Mouse (Mus musculus) limb, embryonic 13.5 days (tissue): ENCODE data around the gene Stard10. TPM values are rescaled to one million over a fixed set of nuclear protein-coding genes. Genes with fewer than 3 reads are reported as not detected.

ENCODE experiments used
- ATAC-seq: fragments of 200-750 bp; cut with Nextera tagmentation; 2 replicates; pipeline ENCODE4 v1.8.0; 2017; ENCODE audit warnings: low read depth, moderate number of reproducible peaks, moderate TSS enrichment; ENCODE audit not compliant: low FRiP score
- H3K27ac ChIP-seq: fragments of 300-500 bp; sonication (generic); 2 replicates; pipeline ENCODE4 v1.5.1; 2015; ENCODE audit warnings: inconsistent platforms, mild to moderate bottlenecking, moderate library complexity
- H3K27me3 ChIP-seq: fragments of 300-500 bp; sonication (generic); 2 replicates; pipeline ENCODE4 v1.6.1; 2015; ENCODE audit warnings: mild to moderate bottlenecking, inconsistent platforms
- H3K36me3 ChIP-seq: fragments of 300-500 bp; sonication (generic); 2 replicates; pipeline ENCODE4 v1.6.1; 2015; ENCODE audit warnings: inconsistent platforms, mild to moderate bottlenecking, moderate library complexity
- H3K4me1 ChIP-seq: fragments of 300-500 bp; sonication (generic); 2 replicates; pipeline ENCODE4 v1.6.1; 2015; ENCODE audit warnings: inconsistent platforms
- H3K4me2 ChIP-seq: fragments of 300-500 bp; sonication (generic); replicated peaks from 2 replicates; pipeline ENCODE4 v1.6.1; 2015; ENCODE audit warnings: inconsistent platforms, mild to moderate bottlenecking, moderate library complexity
- H3K4me3 ChIP-seq: fragments of 300-500 bp; sonication (generic); 2 replicates; pipeline ENCODE4 v1.5.1; 2015; ENCODE audit warnings: moderate library complexity, mild to moderate bottlenecking, inconsistent platforms
- H3K9ac ChIP-seq: fragments of 300-500 bp; sonication (generic); 2 replicates; pipeline ENCODE4 v1.6.1; 2015; ENCODE audit warnings: mild to moderate bottlenecking, inconsistent platforms
- H3K9me3 ChIP-seq: fragments of 300-500 bp; sonication (generic); 2 replicates; pipeline ENCODE4 v1.6.1; 2016; ENCODE audit warnings: inconsistent platforms
- WGBS: fragments of 180-500 bp; shearing (Covaris S2); methylation state at CpG from one replicate; pipeline ENCODE4 v1.1.7; 2015; 5-methylcytosine and 5-hydroxymethylcytosine counted together
- polyA plus RNA-seq: library from polyadenylated mRNA; unstranded; fragments of >200 nt; fragmentation: Nextera tagmentation; extraction: Ambion mirVana; gene quantifications from 2 replicates; pipeline ENCODE4 v1.2.1, GENCODE M21; 2015

Stard10 gene
- polyA plus RNA-seq, 1 experiment from 2014 or later: 22.3 TPM

DNA sequence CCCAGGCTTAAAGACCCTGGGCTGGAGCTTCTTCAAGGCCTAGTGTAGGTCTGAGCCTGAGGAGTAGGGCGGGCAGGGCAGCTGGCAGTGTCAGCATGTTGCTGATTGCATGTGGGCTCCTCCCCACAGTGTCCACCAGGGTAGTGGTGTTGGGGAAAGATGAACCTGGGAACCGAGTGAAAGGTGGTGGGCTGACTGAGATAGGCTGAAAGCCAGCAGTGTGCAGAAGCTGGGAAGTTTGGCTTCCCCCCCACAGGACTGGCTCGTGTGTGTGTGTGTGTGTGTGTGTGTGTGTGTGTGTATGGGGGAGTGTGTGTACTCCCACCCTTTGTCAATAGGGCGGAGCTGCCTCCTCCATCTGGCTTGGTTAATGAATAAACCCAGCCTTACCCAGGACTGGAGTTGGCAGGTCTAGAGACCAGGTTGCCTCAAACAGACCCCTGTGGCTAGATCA is 6.3 kb downstream of the Stard10 start:
- H3K27me3 ChIP-seq: peaks cover 28% of the 10 kb centered on the region
- H3K9me3 ChIP-seq: no peaks in the 10 kb centered on the region
- 62% methylated on average over 4 of the region's 4 CpGs for WGBS
- peaks cover 8% of the 10 kb centered on the region; the same call in 1 of the 2 replicates for H3K36me3 ChIP-seq
- H3K9ac ChIP-seq: no peak overlapping the region
- H3K27ac ChIP-seq: no peak overlapping the region
- no peak overlapping the region for H3K4me3 ChIP-seq
- peak overlapping the region; percentile 97 for H3K4me2 ChIP-seq
- peaks cover 35% of the 10 kb centered on the region for H3K4me1 ChIP-seq
- ATAC-seq: no peak

- peaks cover 8% of the 10 kb centered on the region; the same call in 1 of the 2 replicates for H3K36me3 ChIP-seq
- no peak for ATAC-seq
- H3K4me3 ChIP-seq: no peak overlapping the region
- H3K9me3 ChIP-seq: no peaks in the 10 kb centered on the region
- H3K9ac ChIP-seq: no peak overlapping the region
- H3K27me3 ChIP-seq: peaks cover 21% of the 10 kb centered on the region
- 57% methylated on average over 6 of the region's 6 CpGs for WGBS
- H3K4me1 ChIP-seq: peaks cover 44% of the 10 kb centered on the region
- H3K4me2 ChIP-seq: no peak overlapping the region
- H3K27ac ChIP-seq: no peak overlapping the region
Measured at GRCm38 (mm10) chr7:101324142-101324962, 7.5 kb downstream of the Stard10 start.

- H3K36me3 ChIP-seq: peaks cover 8% of the 10 kb centered on the region; the same call in 1 of the 2 replicates
- 82% methylated on average over 5 of the region's 5 CpGs for WGBS
- H3K9me3 ChIP-seq: no peaks in the 10 kb centered on the region
- no peak overlapping the region for H3K4me2 ChIP-seq
- peaks cover 53% of the 10 kb centered on the region for H3K4me1 ChIP-seq
- ATAC-seq: no peak
- H3K4me3 ChIP-seq: no peak overlapping the region
- peaks cover 11% of the 10 kb centered on the region for H3K27me3 ChIP-seq
- H3K9ac ChIP-seq: no peak overlapping the region
- H3K27ac ChIP-seq: no peak overlapping the region
Measured at GRCm38 (mm10) chr7:101326006-101326405, 9.1 kb downstream of the Stard10 start.

DNA sequence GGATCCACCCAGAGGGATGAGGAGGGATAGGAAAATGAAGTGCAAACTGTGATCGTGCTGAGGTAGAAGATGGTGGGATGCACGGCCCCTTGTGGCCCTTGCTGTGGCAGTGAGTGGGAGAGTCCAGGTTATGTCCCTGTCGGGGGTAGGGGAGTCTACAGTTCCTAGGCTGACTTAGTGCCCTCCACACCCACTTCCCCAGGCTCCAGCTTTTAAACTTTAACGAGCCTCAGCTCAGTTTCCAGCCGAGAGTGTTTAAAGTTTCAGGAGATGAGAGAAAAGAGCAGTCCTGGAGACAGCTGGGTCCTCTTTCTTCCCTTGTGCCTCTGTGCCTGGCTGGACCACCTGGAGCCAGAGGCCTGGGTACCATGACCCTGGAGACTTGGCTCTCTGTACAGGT is 10.4 kb downstream of the Stard10 start:
- ATAC-seq: no peak
- H3K4me3 ChIP-seq: no peak overlapping the region
- H3K4me1 ChIP-seq: peaks cover 45% of the 10 kb centered on the region
- peaks cover 2% of the 10 kb centered on the region for H3K27me3 ChIP-seq
- H3K36me3 ChIP-seq: peaks cover 8% of the 10 kb centered on the region; the same call in 1 of the 2 replicates
- no peak overlapping the region for H3K27ac ChIP-seq
- 33% methylated on average over 5 of the region's 5 CpGs for WGBS
- 0 out of 2 replicates have a peak overlapping the region, but pooled peaks have one; percentile 35 for H3K9ac ChIP-seq
- no peaks in the 10 kb centered on the region for H3K9me3 ChIP-seq
- H3K4me2 ChIP-seq: no peak overlapping the region

GRCm38 (mm10) chr7:101327786-101328185 is 10.9 kb downstream of the Stard10 start:
- Histone ChIP-seq H3K9ac (no peak overlapping the region), H3K4me1 (peaks cover 40% of the 10 kb centered on the region), H3K36me3 (peaks cover 8% of the 10 kb centered on the region; the same call in 1 of the 2 replicates), H3K4me2 (no peak overlapping the region), H3K9me3 (no peaks in the 10 kb centered on the region), H3K27me3 (no peaks in the 10 kb centered on the region), H3K4me3 (no peak overlapping the region), H3K27ac (no peak overlapping the region)
- ATAC-seq: no peak
- 86% methylated on average over 2 of the region's 2 CpGs for WGBS

DNA sequence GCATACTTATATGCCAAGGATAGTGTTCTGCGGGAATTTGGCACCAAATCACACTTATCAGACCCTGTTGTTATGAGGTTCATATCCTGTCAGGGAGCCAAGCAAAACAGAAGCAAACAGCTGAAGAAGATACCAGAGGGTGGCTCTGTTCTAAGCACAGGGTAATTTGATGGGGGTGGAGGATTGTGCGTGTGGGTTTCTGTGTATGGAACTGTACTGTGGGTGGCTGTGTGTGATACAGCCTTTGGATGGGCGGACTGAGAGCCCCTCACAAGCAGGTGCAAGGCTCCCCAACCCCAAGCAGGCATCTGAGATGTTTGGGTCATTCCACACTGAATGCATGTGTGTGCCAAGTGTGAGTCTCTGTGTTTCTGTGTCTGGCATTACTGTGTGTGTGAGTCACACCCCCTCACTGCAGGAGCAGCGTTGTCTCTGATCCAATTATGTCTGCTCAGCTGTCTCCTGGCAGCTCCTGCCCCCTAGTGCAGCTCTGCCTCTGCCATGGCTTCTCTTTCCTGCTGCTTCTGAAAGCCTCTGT is 11.8 kb downstream of the Stard10 start:
- peaks cover 37% of the 10 kb centered on the region for H3K4me1 ChIP-seq
- no peaks in the 10 kb centered on the region for H3K27me3 ChIP-seq
- H3K27ac ChIP-seq: no peak overlapping the region
- ATAC-seq: no peak
- H3K36me3 ChIP-seq: peaks cover 8% of the 10 kb centered on the region; the same call in 1 of the 2 replicates
- H3K9ac ChIP-seq: no peak overlapping the region
- H3K9me3 ChIP-seq: no peaks in the 10 kb centered on the region
- H3K4me3 ChIP-seq: no peak overlapping the region
- 68% methylated on average over 4 of the region's 4 CpGs for WGBS
- no peak overlapping the region for H3K4me2 ChIP-seq

DNA sequence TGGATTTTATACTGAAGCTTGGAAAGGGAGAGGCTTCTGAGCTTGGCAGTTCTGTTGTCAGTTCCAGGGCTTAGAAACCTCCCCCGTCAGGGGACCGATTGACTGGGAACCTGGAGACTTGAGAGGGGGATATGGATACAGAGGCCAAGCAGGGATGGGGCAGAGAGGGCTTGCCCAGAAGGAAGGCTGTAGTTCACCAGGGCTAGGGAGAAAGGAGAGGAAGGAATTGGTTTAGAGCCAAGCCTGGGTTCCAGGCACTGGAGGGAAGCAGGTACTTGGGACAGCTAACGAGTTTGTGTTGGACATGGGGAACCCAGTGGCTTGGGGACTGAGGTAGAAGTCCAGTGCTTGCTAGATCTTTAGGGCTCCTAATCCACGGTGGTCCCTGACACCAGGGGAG is 12.7 kb downstream of the Stard10 start:
- H3K9me3 ChIP-seq: no peaks in the 10 kb centered on the region
- 81% methylated on average over 4 of the region's 4 CpGs for WGBS
- H3K9ac ChIP-seq: no peak overlapping the region
- no peak for ATAC-seq
- peaks cover 37% of the 10 kb centered on the region for H3K4me1 ChIP-seq
- H3K27ac ChIP-seq: no peak overlapping the region
- H3K4me3 ChIP-seq: no peak overlapping the region
- H3K27me3 ChIP-seq: no peaks in the 10 kb centered on the region
- H3K36me3 ChIP-seq: peaks cover 8% of the 10 kb centered on the region; the same call in 1 of the 2 replicates
- no peak overlapping the region for H3K4me2 ChIP-seq

DNA sequence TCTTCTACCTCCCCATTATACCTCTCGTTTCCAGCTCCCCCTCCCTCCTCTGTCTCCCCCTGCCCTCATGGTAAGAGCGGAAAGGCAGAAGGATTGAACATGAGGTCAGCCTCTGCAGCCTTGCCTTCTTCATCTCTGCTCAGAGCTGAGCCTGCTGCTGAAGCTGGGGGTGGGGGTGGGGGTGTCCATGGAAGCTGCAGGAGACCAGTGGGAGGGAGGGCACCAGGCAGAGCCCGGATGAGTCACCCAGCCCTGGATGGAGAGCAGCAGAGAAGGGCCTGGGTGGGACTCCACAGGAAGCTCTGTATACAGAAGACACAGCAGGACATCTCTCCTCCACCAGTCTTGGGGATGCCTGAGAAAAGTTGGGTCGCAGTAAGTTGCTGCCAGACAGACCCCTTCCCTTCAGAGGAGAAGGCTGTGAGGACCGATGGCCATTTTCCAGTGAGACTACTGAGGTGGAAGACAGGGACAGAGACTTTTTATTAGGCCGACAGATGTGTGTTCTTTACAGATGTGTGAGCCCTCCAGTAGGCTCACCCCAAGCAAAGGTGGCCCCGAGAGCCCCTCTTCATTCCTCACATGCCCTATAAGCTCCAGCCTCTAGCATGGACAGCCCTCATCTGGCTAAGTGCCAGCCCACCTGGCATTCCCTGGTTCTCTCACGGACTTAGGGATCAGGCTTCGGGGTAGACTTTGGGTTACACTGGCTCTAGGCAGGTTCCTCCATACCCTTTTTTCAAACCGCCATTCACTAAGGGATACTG is 13.4 kb downstream of the Stard10 start:
- Histone ChIP-seq H3K27ac (no peak overlapping the region), H3K4me1 (peaks cover 44% of the 10 kb centered on the region), H3K9me3 (no peaks in the 10 kb centered on the region), H3K4me2 (no peak overlapping the region), H3K27me3 (no peaks in the 10 kb centered on the region), H3K9ac (peak overlapping the region; percentile 1; the same call in 1 of the 2 replicates), H3K36me3 (peaks cover 3% of the 10 kb centered on the region; the same call in 1 of the 2 replicates), H3K4me3 (no peak overlapping the region)
- no peak for ATAC-seq
- WGBS: 67% methylated on average over 10 of the region's 10 CpGs

DNA sequence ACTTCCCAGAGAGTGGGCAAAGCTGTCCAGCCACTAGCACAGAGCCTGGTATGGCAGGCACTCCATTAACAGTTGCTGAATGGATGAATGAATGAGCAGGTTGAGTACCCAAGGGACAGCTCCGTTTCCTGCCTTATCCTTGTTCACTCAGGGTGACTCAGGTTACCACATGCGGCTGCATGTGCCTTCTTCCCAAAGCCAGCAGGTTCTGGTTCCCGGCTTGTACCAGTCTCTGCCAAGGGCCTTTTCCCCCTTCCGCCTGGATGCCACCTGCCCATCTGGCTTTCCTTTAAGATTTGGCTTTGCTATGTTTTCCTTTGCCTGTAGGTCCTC is 13.9 kb downstream of the Stard10 start:
- peaks cover 49% of the 10 kb centered on the region for H3K4me1 ChIP-seq
- no peaks in the 10 kb centered on the region for H3K27me3 ChIP-seq
- 58% methylated on average over 4 of the region's 4 CpGs for WGBS
- H3K4me2 ChIP-seq: no peak overlapping the region
- no peaks in the 10 kb centered on the region for H3K36me3 ChIP-seq
- no peak overlapping the region for H3K4me3 ChIP-seq
- H3K9ac ChIP-seq: no peak overlapping the region
- H3K27ac ChIP-seq: no peak overlapping the region
- ATAC-seq: no peak
- no peaks in the 10 kb centered on the region for H3K9me3 ChIP-seq

DNA sequence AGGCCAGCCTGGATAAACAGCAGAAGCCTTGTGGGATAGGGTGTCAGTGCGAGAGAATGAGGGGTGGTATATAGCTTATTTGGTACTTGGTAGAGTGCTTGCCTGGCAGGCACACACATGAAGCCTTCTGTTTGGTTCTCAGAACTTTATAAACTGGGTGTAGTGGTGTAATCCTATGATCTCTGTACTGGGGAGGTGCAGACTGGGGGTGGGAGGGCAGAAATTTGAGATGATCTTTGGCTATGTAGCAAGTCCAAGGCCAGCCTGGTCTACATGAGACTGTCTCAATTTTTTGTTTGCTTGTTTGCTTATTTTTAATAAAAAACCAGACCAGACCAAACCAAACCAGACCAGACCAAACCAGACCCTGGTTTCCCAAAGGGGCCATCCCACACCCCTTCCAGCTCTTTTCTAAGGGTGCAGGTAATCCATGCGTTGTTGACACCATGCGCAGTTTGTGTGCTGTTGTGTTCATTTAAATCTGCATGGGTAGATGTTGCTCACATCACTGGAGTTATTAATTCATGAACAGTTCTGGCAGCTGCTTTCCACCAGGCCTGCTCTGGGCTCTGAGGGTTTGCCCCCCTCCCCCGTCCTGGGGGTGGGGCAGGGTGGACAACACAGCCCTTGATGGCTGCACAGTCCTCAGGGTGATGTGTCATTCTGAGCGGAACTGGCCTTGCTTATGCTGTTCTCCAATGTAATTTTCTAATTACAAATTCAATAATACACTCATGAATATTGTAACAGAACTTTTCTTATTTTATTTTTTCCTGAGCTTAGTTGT is 15.4 kb downstream of the Stard10 start:
- Histone ChIP-seq H3K27ac (no peak overlapping the region), H3K4me1 (peaks cover 49% of the 10 kb centered on the region)
- WGBS: 87% methylated on average over 5 of the region's 5 CpGs

DNA sequence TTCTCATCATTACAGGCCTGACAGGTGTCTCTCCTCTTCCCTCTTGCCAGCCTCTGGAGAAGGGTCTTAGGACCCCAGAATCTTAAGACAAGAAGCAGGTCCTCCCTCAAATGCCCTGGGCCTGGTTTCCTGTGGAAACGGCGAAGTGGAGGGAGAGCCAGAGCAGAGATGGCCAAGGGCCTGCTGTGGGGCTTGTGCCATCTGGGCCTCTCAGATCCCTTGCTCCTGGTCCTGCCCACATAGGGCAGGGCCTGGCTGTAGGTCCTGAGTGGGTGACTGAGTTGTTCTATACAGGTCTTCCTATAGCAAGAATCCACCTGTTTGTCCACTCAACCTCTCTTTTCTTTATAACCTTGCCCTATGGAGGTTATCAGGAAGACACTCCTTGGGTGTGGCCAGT is 18.3 kb downstream of the Stard10 start:
- no peak overlapping the region for H3K9ac ChIP-seq
- 93% methylated on average over 2 of the region's 2 CpGs for WGBS
- H3K27me3 ChIP-seq: no peaks in the 10 kb centered on the region
- H3K4me1 ChIP-seq: peaks cover 24% of the 10 kb centered on the region
- no peak overlapping the region for H3K4me3 ChIP-seq
- no peaks in the 10 kb centered on the region for H3K9me3 ChIP-seq
- 0 out of 2 replicates have a peak, but pooled peaks cover 4% of the 10 kb centered on the region for H3K36me3 ChIP-seq
- peak overlapping the region; percentile 67; the same call in 1 of the 2 replicates for H3K27ac ChIP-seq
- no peak overlapping the region for H3K4me2 ChIP-seq
- no peak for ATAC-seq

More for the DNA sequence above, 15.4 kb downstream of the Stard10 start:
- no peak overlapping the region for H3K4me3 ChIP-seq
- no peaks in the 10 kb centered on the region for H3K9me3 ChIP-seq
- H3K36me3 ChIP-seq: no peaks in the 10 kb centered on the region
- H3K27me3 ChIP-seq: no peaks in the 10 kb centered on the region
- H3K4me2 ChIP-seq: no peak overlapping the region
- no peak for ATAC-seq
- no peak overlapping the region for H3K9ac ChIP-seq
